Mouse (Mus musculus) macrophage (primary cell): ENCODE data around the gene Nr1h3. TPM values are rescaled to one million over a fixed set of nuclear protein-coding genes. Genes with fewer than 3 reads are reported as not detected.

Experiments used
- H3K27ac ChIP-seq: fragments of 350-480 bp; formaldehyde crosslinking; 2 replicates; pipeline ENCODE4 v1.9.0; 2021
- H3K36me3 ChIP-seq: fragments of 350-480 bp; formaldehyde crosslinking; 2 replicates; pipeline ENCODE4 v1.9.0; 2021; ENCODE audit errors: inconsistent target
- H3K4me3 ChIP-seq: fragments of 350-480 bp; formaldehyde crosslinking; 2 replicates; pipeline ENCODE4 v1.9.0; 2021; ENCODE audit errors: inconsistent target
- H3K79me2 ChIP-seq: fragments of 350-480 bp; formaldehyde crosslinking; 2 replicates; pipeline ENCODE4 v1.9.0; 2021; ENCODE audit errors: inconsistent target
- WGBS: methylation state at CpG from one replicate; pipeline ENCODE4 v1.1.7; 2026; ENCODE audit warnings: inconsistent platforms; ENCODE audit not compliant: missing documents; 5-methylcytosine and 5-hydroxymethylcytosine counted together
- polyA plus RNA-seq: library from polyadenylated mRNA; stranded (reverse); fragments of 250-400 nt; gene quantifications from 3 replicates; pipeline ENCODE4 v1.2.4, GENCODE M21; 2018; ENCODE audit warnings: inconsistent platforms

Nr1h3 gene
- polyA plus RNA-seq, 1 experiment from 2014 or later = 67.5 TPM

- Histone ChIP-seq H3K4me3 (no peak overlapping the region), H3K36me3 (peaks cover 47% of the 10 kb centered on the region), H3K27ac (no peak overlapping the region), H3K79me2 (peaks cover 54% of the 10 kb centered on the region)
- WGBS = 82% methylated on average over 4 of the region's 4 CpGs
Observed at GRCm38 (mm10) chr2:91179825-91180224, 22.8 kb downstream of the Nr1h3 start.

DNA sequence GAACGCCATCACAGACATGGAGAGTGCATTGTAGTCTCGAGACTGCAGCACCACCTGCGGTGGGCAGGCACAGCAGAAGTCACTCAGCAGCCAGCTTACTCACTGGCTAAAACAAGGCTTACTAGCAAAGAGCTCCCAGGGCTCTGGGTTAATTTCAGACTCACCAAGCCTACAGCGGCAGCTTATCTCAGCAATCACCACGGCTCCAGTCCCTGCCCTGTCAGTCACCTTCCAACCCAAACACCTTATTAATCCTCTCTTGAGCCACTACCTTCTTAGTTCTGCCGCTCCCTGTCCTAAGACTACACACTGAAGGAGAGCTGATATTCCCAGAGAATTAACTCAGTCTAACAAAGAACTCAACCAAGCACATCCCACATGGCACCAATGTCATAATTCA is 26.4 kb downstream of the Nr1h3 start:
- Histone ChIP-seq H3K4me3 (no peak overlapping the region), H3K27ac (no peak overlapping the region), H3K79me2 (peaks cover 44% of the 10 kb centered on the region), H3K36me3 (peaks cover 76% of the 10 kb centered on the region)
- WGBS = 94% methylated on average over 6 of the region's 6 CpGs

GRCm38 (mm10) chr2:91175490-91175889 is 27.1 kb downstream of the Nr1h3 start:
- peaks cover 80% of the 10 kb centered on the region for H3K36me3 ChIP-seq
- 96% methylated on average over 4 of the region's 4 CpGs for WGBS

GRCm38 (mm10) chr2:91169587-91170322 is 32.9 kb downstream of the Nr1h3 start:
- WGBS = 95% methylated on average over 25 of the region's 25 CpGs
- peaks cover 86% of the 10 kb centered on the region for H3K36me3 ChIP-seq
- H3K27ac ChIP-seq = no peak overlapping the region
- H3K4me3 ChIP-seq = no peak overlapping the region
- no peaks in the 10 kb centered on the region for H3K79me2 ChIP-seq

More at GRCm38 (mm10) chr2:91175490-91175889, 27.1 kb downstream of the Nr1h3 start:
- H3K27ac ChIP-seq = no peak overlapping the region
- H3K79me2 ChIP-seq = peaks cover 36% of the 10 kb centered on the region
- H3K4me3 ChIP-seq = no peak overlapping the region

DNA sequence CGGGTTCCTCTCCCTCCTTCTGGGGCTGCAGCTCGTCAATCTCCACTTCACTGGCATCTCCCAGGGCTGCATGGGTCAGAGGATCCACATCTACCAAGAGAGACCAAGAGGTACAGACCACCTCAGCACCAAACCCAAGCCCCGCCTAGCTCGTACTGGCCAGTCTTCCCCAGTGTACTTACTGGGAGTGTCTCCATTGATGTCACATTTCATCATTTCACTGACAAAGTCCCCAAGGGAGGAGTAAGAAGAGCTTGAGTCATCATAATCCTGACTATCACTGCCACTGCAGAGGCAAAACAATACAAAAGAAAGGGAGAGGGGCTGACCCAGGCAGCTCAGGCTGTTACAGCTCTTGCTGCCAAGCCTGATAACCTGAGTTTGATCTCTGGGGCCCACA is 35.0 kb downstream of the Nr1h3 start:
- Histone ChIP-seq H3K4me3 (no peak overlapping the region), H3K27ac (no peak overlapping the region), H3K36me3 (peaks cover 89% of the 10 kb centered on the region), H3K79me2 (no peaks in the 10 kb centered on the region)
- 88% methylated on average over 4 of the region's 4 CpGs for WGBS

GRCm38 (mm10) chr2:91164991-91165390 is 37.6 kb downstream of the Nr1h3 start:
- Histone ChIP-seq H3K27ac (no peak overlapping the region), H3K79me2 (no peaks in the 10 kb centered on the region), H3K4me3 (no peak overlapping the region), H3K36me3 (peaks cover 93% of the 10 kb centered on the region)
- WGBS = 95% methylated on average over 6 of the region's 6 CpGs

- H3K27ac ChIP-seq = no peak overlapping the region
- WGBS = 85% methylated on average over 5 of the region's 5 CpGs
- H3K36me3 ChIP-seq = peaks cover 95% of the 10 kb centered on the region
- no peak overlapping the region for H3K4me3 ChIP-seq
- H3K79me2 ChIP-seq = no peaks in the 10 kb centered on the region
Observed at GRCm38 (mm10) chr2:91163532-91163931, 39.1 kb downstream of the Nr1h3 start.

DNA sequence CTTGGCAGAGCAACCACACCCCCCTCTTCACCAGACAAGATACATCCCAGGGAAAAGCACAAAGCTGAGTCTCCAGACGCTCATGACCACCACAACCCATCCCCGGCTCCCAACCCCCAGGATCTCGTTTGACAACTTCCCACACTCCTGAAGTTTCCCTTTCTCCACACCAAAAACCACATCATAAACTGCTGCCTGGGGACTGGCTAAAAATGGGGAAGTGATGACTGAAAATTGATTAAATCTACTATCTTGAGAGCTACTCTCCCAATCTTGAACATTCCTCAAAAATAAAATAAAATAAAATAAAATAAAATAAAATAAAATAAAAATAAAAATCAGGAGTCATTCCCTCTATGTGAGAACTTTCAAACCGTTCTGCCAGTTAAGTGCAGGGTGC is 39.7 kb downstream of the Nr1h3 start:
- WGBS = 37% methylated on average over 4 of the region's 4 CpGs
- Histone ChIP-seq H3K36me3 (peaks cover 95% of the 10 kb centered on the region), H3K27ac (no peak overlapping the region), H3K79me2 (no peaks in the 10 kb centered on the region), H3K4me3 (no peak overlapping the region)

GRCm38 (mm10) chr2:91160591-91160990 is 42.0 kb downstream of the Nr1h3 start:
- WGBS = 91% methylated on average over 6 of the region's 6 CpGs

DNA sequence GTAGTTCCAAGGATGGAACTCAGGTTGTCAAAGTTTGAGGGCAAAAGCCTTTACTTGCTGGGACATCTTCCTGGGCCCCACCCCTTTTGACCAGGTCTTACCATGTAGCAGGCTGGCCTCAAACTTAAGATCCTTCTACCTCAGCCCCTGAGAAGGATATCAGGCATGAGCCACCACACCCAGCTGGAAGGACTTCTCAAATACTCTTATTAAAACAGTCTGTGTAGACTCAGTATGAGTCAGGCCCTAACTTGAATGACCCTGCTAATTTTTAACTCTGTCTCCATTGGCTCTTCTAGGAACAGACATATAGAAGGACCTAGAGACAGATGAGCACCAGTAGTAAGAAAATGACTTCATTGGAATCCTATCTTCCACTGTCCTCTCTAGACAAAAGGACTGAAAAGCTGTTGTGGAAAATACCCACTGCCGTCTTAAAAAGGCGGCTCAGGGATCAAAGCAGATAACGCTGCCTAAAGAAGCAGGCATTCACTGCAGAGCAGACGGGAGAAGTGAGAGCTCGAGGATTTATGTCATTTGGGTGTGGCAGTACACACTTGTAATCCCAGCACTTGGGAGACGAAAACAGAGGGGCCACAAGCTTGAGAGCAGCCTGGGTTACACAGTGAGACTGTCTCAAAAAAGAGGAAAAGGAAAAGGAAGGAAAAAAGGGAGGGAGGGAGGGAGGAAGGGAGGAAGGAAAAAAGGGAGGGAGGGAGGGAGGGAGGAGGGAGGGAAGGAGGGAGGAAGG is 45.5 kb downstream of the Nr1h3 start:
- Histone ChIP-seq H3K4me3 (no peak overlapping the region), H3K36me3 (peaks cover 97% of the 10 kb centered on the region), H3K27ac (no peak overlapping the region), H3K79me2 (no peaks in the 10 kb centered on the region)
- 90% methylated on average over 4 of the region's 6 CpGs for WGBS

More at GRCm38 (mm10) chr2:91160591-91160990, 42.0 kb downstream of the Nr1h3 start:
- H3K36me3 ChIP-seq = peaks cover 96% of the 10 kb centered on the region
- H3K79me2 ChIP-seq = no peaks in the 10 kb centered on the region
- H3K4me3 ChIP-seq = no peak overlapping the region
- H3K27ac ChIP-seq = no peak overlapping the region

GRCm38 (mm10) chr2:91154091-91154490 is 48.5 kb downstream of the Nr1h3 start:
- Histone ChIP-seq H3K36me3 (peaks cover 92% of the 10 kb centered on the region), H3K27ac (no peak overlapping the region), H3K79me2 (no peaks in the 10 kb centered on the region), H3K4me3 (no peak overlapping the region)
- WGBS = 96% methylated on average over 3 of the region's 3 CpGs

GRCm38 (mm10) chr2:91152885-91153377 is 49.7 kb downstream of the Nr1h3 start:
- H3K27ac ChIP-seq = no peak overlapping the region
- WGBS = 93% methylated on average over 3 of the region's 3 CpGs
- no peak overlapping the region for H3K4me3 ChIP-seq
- peaks cover 90% of the 10 kb centered on the region for H3K36me3 ChIP-seq
- no peaks in the 10 kb centered on the region for H3K79me2 ChIP-seq

- WGBS = 86% methylated on average over 1 of the region's 1 CpGs
- H3K27ac ChIP-seq = no peak overlapping the region
- peaks cover 89% of the 10 kb centered on the region for H3K36me3 ChIP-seq
Observed at GRCm38 (mm10) chr2:91151331-91151730, 51.3 kb downstream of the Nr1h3 start.

DNA sequence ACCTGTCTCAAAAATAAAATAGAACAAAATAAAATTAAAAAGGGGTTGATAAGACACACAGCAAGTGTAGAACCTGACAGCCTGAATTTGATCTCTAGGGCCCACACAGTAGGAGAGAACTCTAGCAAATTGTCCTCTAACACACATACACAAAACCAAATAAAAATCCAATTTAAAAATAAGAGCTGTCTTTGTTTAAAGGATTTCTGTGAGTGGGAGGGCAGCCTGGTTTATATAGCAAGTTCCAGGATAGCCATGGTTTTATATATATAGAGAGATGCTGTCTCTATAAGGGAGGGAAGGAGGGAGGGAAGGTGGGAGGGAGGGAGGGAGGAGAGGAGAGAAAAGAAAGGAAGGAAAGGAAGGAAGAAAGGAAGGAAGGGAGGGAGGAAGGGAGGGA is 54.5 kb downstream of the Nr1h3 start:
- Histone ChIP-seq H3K4me3 (no peak overlapping the region), H3K36me3 (peaks cover 80% of the 10 kb centered on the region), H3K79me2 (no peaks in the 10 kb centered on the region), H3K27ac (no peak overlapping the region)

More at GRCm38 (mm10) chr2:91151331-91151730, 51.3 kb downstream of the Nr1h3 start:
- H3K79me2 ChIP-seq = no peaks in the 10 kb centered on the region
- H3K4me3 ChIP-seq = no peak overlapping the region

- Histone ChIP-seq H3K36me3 (peaks cover 84% of the 10 kb centered on the region), H3K4me3 (no peak overlapping the region), H3K27ac (no peak overlapping the region), H3K79me2 (no peaks in the 10 kb centered on the region)
- 94% methylated on average over 7 of the region's 11 CpGs for WGBS
Observed at GRCm38 (mm10) chr2:91143401-91143800, 59.2 kb downstream of the Nr1h3 start.
